Mouse (Mus musculus) intestine, embryonic 14.5 days (tissue): ENCODE measurements around the gene Ptprf. TPM values are rescaled to one million over a fixed set of nuclear protein-coding genes. Genes with fewer than 3 reads are reported as not detected.

Source experiments
- ATAC-seq: fragments of 200-750 bp; cut with Nextera tagmentation; replicated peaks from 2 replicates; pipeline ENCODE4 v1.8.0; 2017; ENCODE audit warnings: low read depth, moderate number of reproducible peaks, moderate TSS enrichment, moderate library complexity; ENCODE audit not compliant: low FRiP score, low TSS enrichment
- DNase-seq: peaks from one replicate; pipeline ENCODE4 v3.0.0-alpha.2; 2018; ENCODE audit warnings: low spot score
- H3K27ac ChIP-seq: fragments of 300-500 bp; sonication (generic); 2 replicates; pipeline ENCODE4 v1.5.1; 2014; ENCODE audit warnings: low read depth, mild to moderate bottlenecking, control low read depth
- H3K27me3 ChIP-seq: fragments of 300-500 bp; sonication (generic); replicated peaks from 2 replicates; pipeline ENCODE4 v1.6.1; 2014; ENCODE audit warnings: low read length, control low read depth; ENCODE audit not compliant: control insufficient read depth, insufficient read depth
- H3K36me3 ChIP-seq: fragments of 300-500 bp; sonication (generic); 2 replicates; pipeline ENCODE4 v1.6.1; 2014; ENCODE audit warnings: low read length, control low read depth; ENCODE audit not compliant: control insufficient read depth, insufficient read depth
- H3K4me1 ChIP-seq: fragments of 300-500 bp; sonication (generic); replicated peaks from 2 replicates; pipeline ENCODE4 v1.6.1; 2014; ENCODE audit warnings: low read length, control low read depth, mixed read lengths; ENCODE audit not compliant: control insufficient read depth, insufficient read depth
- H3K4me2 ChIP-seq: fragments of 300-500 bp; sonication (generic); 2 replicates; pipeline ENCODE4 v1.6.1; 2014; ENCODE audit warnings: low read length
- H3K4me3 ChIP-seq: fragments of 300-500 bp; sonication (generic); 2 replicates; pipeline ENCODE4 v1.5.1; 2014; ENCODE audit warnings: low read depth, low read length, control low read depth, mixed read lengths
- H3K9ac ChIP-seq: fragments of 300-500 bp; sonication (generic); 2 replicates; pipeline ENCODE4 v1.6.1; 2014; ENCODE audit warnings: mild to moderate bottlenecking, low read length
- H3K9me3 ChIP-seq: fragments of 300-500 bp; sonication (generic); 2 replicates; pipeline ENCODE4 v1.6.1; 2016; ENCODE audit warnings: low read length, control low read depth; ENCODE audit not compliant: control insufficient read depth
- WGBS: fragments of 180-500 bp; shearing (Covaris S2); extraction: QIAGEN DNeasy Blood & Tissue Kit; methylation state at CpG from one replicate; pipeline ENCODE4 v1.1.7; 2014; 5-methylcytosine and 5-hydroxymethylcytosine counted together
- polyA plus RNA-seq: library from polyadenylated mRNA; unstranded; fragments of >200 nt; fragmentation: Nextera tagmentation; extraction: Ambion mirVana; gene quantifications from 2 replicates; pipeline ENCODE4 v1.2.1, GENCODE M21; 2014

Gene Ptprf
- polyA plus RNA-seq, 1 experiment from 2014 or later = 73.6 TPM

DNA sequence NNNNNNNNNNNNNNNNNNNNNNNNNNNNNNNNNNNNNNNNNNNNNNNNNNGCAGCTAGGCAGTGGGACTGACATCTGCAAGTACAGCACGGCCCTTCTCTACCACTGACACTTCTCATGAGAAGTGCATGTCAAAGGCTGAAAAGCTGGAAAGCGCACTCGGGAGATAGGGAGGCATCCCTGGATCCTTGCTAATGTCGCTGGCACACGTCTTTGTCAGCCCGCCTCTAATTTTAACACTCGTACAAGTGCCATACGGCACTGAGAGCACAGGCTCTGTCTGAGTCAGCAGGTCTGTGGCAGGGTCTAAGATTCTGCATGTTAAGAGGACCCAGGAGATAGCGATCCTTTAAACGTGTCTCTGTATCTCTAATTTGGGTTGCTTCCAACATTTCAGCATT, 95.0 kb downstream of the Ptprf start:
- Histone ChIP-seq H3K4me1 (no peaks in the 10 kb centered on the region), H3K27ac (no peak overlapping the region), H3K4me3 (no peak overlapping the region), H3K9me3 (no peaks in the 10 kb centered on the region), H3K4me2 (no peak overlapping the region), H3K27me3 (no peaks in the 10 kb centered on the region), H3K9ac (no peak overlapping the region), H3K36me3 (no peaks in the 10 kb centered on the region)
- 82% methylated on average over 10 of the region's 10 CpGs for WGBS
- ATAC-seq = no peak
- no peak for DNase-seq

DNA sequence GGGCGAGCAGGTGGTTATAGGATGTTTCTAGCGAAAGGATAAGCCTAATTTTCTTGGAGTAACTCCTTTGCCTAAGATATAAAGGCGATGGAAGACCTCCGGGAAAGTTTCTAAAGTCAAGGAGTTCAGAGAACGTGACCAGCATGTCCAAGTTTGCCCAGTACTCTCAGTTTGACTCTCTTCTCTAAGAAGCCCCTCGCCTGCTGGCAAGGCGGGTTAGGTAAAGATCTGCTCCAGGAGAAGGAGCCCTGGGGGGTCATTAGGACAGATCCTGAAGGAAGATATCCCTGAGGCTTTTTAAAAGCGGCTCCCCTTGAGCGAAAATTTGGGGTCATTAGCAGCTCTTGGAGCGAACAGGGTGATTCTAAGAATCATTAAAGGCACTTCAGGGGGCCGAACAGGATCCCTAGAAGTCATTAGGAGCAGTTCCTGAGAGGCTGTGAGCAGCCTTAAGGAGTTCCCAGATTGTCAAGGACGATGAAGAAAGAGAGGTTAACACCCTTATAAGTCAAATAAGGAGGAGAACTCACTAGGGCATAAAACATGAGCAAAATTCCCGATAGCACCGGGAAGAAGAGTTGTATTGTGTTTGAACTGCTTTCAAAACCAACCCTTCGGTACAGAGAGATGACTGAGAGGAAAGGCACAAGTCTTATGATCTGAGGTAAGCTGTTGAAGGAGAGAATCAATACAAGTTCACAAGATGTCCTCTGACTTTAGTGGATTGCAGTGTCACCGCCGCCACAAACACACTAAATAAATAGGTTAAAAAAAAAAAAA, 110.7 kb downstream of the Ptprf start:
- Histone ChIP-seq H3K27me3 (no peaks in the 10 kb centered on the region), H3K4me1 (peaks cover 11% of the 10 kb centered on the region), H3K4me3 (peak overlapping the region; percentile 93), H3K9me3 (no peaks in the 10 kb centered on the region), H3K4me2 (peak overlapping the region; percentile 82), H3K27ac (peak overlapping the region; percentile 85), H3K36me3 (peaks cover 20% of the 10 kb centered on the region), H3K9ac (peak overlapping the region; percentile 62)
- 11% methylated on average over 17 of the region's 17 CpGs for WGBS
- ATAC-seq (no peak), DNase-seq (peak; percentile 55)

DNA sequence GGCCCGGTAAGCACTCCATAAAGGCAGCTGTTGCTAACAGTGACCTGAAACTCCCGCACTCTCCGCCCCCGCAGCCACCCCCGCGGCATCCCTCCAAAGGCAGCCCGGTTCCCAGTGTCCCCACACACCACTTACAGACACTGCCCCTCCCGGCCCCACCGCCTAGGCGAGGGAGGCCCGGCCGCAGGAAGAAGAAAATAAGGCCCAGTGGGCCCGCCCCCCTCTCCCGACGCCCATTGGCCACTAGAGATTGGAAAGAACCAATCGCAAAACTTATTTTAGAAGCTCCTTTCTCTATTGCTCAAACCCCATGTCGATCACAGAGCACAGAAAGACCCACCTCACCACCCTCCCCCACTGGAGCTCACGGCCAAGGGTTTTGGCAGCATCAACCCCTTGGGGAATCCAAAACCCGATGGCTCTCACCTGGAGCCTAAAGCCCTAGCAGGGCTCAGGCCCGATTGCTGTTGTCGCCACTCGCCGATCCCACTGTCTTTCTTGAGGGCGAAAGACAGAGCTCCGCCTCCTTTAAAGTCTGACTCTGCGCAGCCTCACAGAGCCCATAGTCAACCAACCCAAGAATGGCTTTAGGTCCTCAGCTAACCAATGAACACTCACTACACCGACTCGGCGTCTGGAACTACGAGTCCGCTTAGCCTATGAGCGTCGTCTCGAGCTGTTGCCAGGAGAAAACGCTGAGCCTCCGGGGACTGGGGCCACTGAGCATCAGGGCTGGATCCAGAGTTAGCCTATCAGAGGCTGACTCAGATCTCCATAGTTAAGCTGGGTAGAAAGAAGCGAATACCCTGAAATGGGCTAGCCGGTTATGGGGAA, 111.5 kb downstream of the Ptprf start, which contains the start of gene Kdm4a:
Gene Kdm4a (minus strand): TSS at position 577 of the 834 bp plus-strand sequence.
- under 1% methylated on average over 38 of the region's 38 CpGs for WGBS
- H3K27me3 ChIP-seq = no peaks in the 10 kb centered on the region
- ATAC-seq (peak; percentile 100), DNase-seq (peak; percentile 97)
- peak within 1 kb of the TSS; percentile 72 for H3K9ac ChIP-seq
- H3K4me3 ChIP-seq = peak within 1 kb of the TSS; percentile 93
- peak within 1 kb of the TSS; percentile 93 for H3K27ac ChIP-seq
- H3K4me2 ChIP-seq = peak within 1 kb of the TSS; percentile 82
- peaks cover 28% of the 10 kb centered on the region for H3K36me3 ChIP-seq
- H3K9me3 ChIP-seq = no peaks in the 10 kb centered on the region
- peaks cover 11% of the 10 kb centered on the region for H3K4me1 ChIP-seq

DNA sequence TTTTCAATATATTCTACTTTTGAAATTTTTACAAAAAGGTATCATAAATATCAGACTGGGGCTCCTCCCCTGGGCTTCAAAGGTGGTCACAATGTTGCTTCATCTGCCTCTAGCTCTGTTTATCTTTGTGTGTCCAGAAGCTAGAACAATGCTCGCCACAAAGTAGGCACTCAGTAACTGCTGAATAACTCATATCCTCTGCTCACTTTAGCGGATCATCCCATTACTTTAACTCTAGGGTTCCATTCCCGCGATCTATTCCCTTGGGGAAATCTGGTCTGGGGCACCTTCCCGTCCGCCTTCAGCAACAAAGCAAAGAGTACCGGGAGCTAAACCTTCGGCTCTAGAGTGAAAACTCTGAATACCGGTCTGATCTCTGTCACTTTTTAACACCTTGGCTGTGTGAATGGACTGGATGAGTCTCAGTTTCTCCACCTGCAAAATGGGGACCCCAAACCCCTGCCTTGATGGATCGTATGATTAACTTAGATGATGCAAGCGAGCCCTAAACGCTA, 112.2 kb downstream of the Ptprf start:
- peak overlapping the region; percentile 69 for H3K4me2 ChIP-seq
- WGBS = under 1% methylated on average over 12 of the region's 12 CpGs
- H3K4me1 ChIP-seq = peaks cover 11% of the 10 kb centered on the region
- H3K4me3 ChIP-seq = peak overlapping the region; percentile 93
- H3K36me3 ChIP-seq = peaks cover 35% of the 10 kb centered on the region
- H3K9ac ChIP-seq = peak overlapping the region; percentile 72
- DNase-seq (no peak), ATAC-seq (no peak)
- H3K27me3 ChIP-seq = no peaks in the 10 kb centered on the region
- H3K27ac ChIP-seq = peak overlapping the region; percentile 93
- H3K9me3 ChIP-seq = no peaks in the 10 kb centered on the region

DNA sequence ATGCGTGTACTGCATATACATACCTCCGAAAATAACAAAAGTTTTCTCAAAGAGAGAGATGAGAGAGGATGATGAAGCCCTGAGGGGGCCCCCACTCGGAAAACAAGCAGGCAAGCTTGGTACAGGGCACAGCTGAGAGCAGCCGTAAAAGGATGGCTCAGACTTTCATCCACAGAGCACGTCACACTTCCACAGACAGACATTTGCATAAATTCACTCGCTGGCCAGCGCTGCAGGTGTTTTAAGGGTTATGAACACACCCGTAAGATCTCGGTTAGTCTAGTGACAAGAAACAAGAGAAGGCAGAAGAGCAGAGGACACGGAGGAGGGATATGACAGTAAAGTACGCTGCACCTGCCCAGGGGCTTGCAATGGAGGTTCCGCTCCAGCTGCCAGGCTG, 118.7 kb downstream of the Ptprf start:
- Histone ChIP-seq H3K27ac (no peak overlapping the region), H3K4me1 (no peaks in the 10 kb centered on the region), H3K9me3 (no peaks in the 10 kb centered on the region), H3K9ac (no peak overlapping the region), H3K4me2 (no peak overlapping the region), H3K36me3 (peaks cover 98% of the 10 kb centered on the region), H3K27me3 (no peaks in the 10 kb centered on the region), H3K4me3 (no peak overlapping the region)
- DNase-seq (no peak), ATAC-seq (no peak)
- WGBS = 96% methylated on average over 12 of the region's 12 CpGs

DNA sequence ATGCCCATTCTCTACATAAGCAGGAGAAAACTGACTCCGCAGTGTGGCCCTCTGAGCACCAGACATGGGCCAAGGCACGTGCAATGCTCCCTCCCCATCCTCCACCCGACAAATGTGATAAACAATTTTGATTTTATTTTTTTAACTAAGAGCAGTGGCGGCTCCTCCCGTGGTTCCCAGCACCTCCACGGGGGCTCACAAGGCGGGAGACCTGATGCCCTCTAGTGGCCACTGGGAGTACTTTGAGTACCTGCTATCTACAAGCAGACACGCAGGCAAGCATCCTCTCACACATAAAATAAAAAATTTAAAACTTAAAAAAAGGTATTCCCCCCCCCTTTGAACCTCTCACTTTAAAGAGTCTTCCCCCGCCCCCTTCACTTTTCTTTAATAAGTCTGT, 120.2 kb downstream of the Ptprf start:
- ATAC-seq (no peak), DNase-seq (no peak)
- Histone ChIP-seq H3K4me3 (no peak overlapping the region), H3K27me3 (no peaks in the 10 kb centered on the region), H3K27ac (no peak overlapping the region), H3K4me1 (no peaks in the 10 kb centered on the region), H3K9ac (no peak overlapping the region), H3K36me3 (peaks cover 98% of the 10 kb centered on the region), H3K4me2 (no peak overlapping the region), H3K9me3 (no peaks in the 10 kb centered on the region)
- WGBS = 86% methylated on average over 9 of the region's 9 CpGs

DNA sequence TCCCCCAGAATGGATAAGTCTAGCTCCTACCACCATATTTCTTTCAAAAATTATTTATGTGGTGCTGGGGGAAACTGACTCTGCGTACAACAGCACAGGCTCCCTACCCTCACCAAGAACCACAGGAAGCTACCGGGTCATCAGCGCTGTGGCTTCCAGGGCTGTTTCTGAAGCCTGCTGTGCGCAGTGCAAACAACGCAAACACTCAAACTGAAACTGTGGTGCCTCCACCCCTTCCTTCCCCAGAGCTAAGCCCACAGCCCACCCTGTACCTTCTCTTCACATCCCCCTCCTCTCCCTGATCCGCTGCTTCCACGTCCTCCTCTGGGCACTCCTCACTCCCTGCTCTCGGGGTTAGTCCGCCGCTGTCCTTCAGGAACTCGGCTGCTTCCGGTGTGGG, 129.1 kb downstream of the Ptprf start:
- Histone ChIP-seq H3K27ac (no peak overlapping the region), H3K4me1 (no peaks in the 10 kb centered on the region), H3K4me3 (no peak overlapping the region), H3K27me3 (no peaks in the 10 kb centered on the region), H3K9ac (no peak overlapping the region), H3K36me3 (peaks cover 94% of the 10 kb centered on the region), H3K9me3 (no peaks in the 10 kb centered on the region), H3K4me2 (no peak overlapping the region)
- no peak for DNase-seq
- no peak for ATAC-seq
- 94% methylated on average over 12 of the region's 12 CpGs for WGBS
